Mouse (Mus musculus) left cerebral cortex, adult 11 months (tissue): Measurements from ENCODE around the gene Bend3.

ENCODE experiments used
- DNase-seq: peaks from one replicate; pipeline ENCODE4 v3.0.0; 2022; ENCODE audit warnings: low spot score

Gene Bend3

GRCm38 (mm10) chr10:43478751-43479435, at the start of gene Bend3:
Bend3 (plus strand) TSS chr10:43478831.
- peak; percentile 35 for DNase-seq

- DNase-seq: no peak
Measured at GRCm38 (mm10) chr10:43430606-43431005, 48.0 kb upstream of the Bend3 start.

GRCm38 (mm10) chr10:43434326-43434725, 44.3 kb upstream of the Bend3 start:
- no peak for DNase-seq

- no peak for DNase-seq
Measured at GRCm38 (mm10) chr10:43435757-43436156, 42.9 kb upstream of the Bend3 start.

GRCm38 (mm10) chr10:43439492-43439941, 39.1 kb upstream of the Bend3 start:
- DNase-seq: no peak

- no peak for DNase-seq
Measured at GRCm38 (mm10) chr10:43440050-43440449, 38.6 kb upstream of the Bend3 start.

- DNase-seq: no peak
Measured at GRCm38 (mm10) chr10:43440981-43441740, 37.5 kb upstream of the Bend3 start.

GRCm38 (mm10) chr10:43448656-43449055, 30.0 kb upstream of the Bend3 start:
- DNase-seq: no peak

- DNase-seq: peak; percentile 63
Measured at GRCm38 (mm10) chr10:43451848-43452662, 26.6 kb upstream of the Bend3 start.

GRCm38 (mm10) chr10:43452663-43452996, 26.0 kb upstream of the Bend3 start:
- no peak for DNase-seq

GRCm38 (mm10) chr10:43454219-43454618, 24.4 kb upstream of the Bend3 start:
- DNase-seq: no peak

GRCm38 (mm10) chr10:43454671-43455070, 24.0 kb upstream of the Bend3 start:
- DNase-seq: no peak

GRCm38 (mm10) chr10:43462821-43463220, 15.8 kb upstream of the Bend3 start:
- no peak for DNase-seq

GRCm38 (mm10) chr10:43463227-43463626, 15.4 kb upstream of the Bend3 start:
- no peak for DNase-seq

- DNase-seq: no peak
Measured at GRCm38 (mm10) chr10:43466223-43466622, 12.4 kb upstream of the Bend3 start.

GRCm38 (mm10) chr10:43467659-43468058, 11.0 kb upstream of the Bend3 start:
- DNase-seq: no peak

GRCm38 (mm10) chr10:43468293-43468692, 10.3 kb upstream of the Bend3 start:
- no peak for DNase-seq

GRCm38 (mm10) chr10:43475376-43475775, 3.3 kb upstream of the Bend3 start:
- DNase-seq: no peak

- no peak for DNase-seq
Measured at GRCm38 (mm10) chr10:43477459-43477858, 1.2 kb upstream of the Bend3 start.

GRCm38 (mm10) chr10:43477865-43478681, 558 bp upstream of the Bend3 start:
- DNase-seq: no peak

GRCm38 (mm10) chr10:43479436-43480157, 966 bp downstream of the Bend3 start:
- peak; percentile 65 for DNase-seq
